In the genomic region with DNA sequence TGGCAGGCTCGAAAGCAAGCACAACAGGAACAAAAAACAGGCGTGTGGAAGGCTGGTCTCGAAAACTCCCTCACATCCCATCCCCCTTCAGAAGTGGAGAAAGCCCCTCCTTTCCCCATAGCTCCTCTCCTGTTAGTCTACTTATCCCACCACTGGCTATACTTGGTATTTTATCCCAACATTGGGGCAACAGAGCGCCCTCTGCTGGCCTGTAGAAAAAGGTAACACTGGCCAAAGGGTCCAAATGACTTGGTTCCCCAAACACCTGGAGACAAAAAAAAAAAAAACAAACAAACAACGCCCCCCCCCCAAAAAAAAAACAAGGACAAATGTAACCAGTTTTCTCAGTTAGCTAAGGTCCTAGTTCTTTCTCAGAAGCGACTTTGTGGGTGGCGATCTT, we compare ENCODE assay signal across 11 mouse cellular contexts. TPM values are rescaled to one million over a fixed set of nuclear protein-coding genes. Genes with fewer than 3 reads are reported as not detected.
DNase-seq lines count a peak whose midpoint lies in the region; ATAC-seq and TF ChIP-seq lines count a peak whose summit lies in the region.
"Had no signal": no experiment of that assay in that cellular context is flagged by ENCODE, and none has a peak within 500 bp of the region (broad histone marks: within the 10 kb centered on the region; RNA-seq: fewer than 3 reads in every experiment).

No protein-coding gene starts in this region.

- H3K27ac ChIP-seq in forebrain, embryonic 14.5 days (ENCODE audit: low read depth, low read length): no peak overlapping the region
- no peak overlapping the region for H3K27ac ChIP-seq in forebrain, embryonic 16.5 days (ENCODE audit: low read length)
- no peak overlapping the region for H3K27ac ChIP-seq in CH12.LX (ENCODE audit: insufficient read depth, low read depth)

- no peaks in the 10 kb centered on the region for H3K27me3 ChIP-seq in forebrain, embryonic 14.5 days (replicated peaks; ENCODE audit: control insufficient read depth, insufficient read depth, low read length)
- no peaks in the 10 kb centered on the region for H3K27me3 ChIP-seq in forebrain, embryonic 16.5 days (replicated peaks; ENCODE audit: control insufficient read depth, insufficient read depth, low read length)
- H3K27me3 ChIP-seq in CH12.LX (replicated peaks): no peaks in the 10 kb centered on the region

- peak; percentile 37 for TF ChIP-seq CTCF in lung, adult 2 months (IDR thresholded peaks at IDR 0.05; ENCODE audit: insufficient read depth, low read length)
- TF ChIP-seq CTCF in CH12.LX (conservative IDR thresholded peaks at IDR 0.05 in 1 of 2, IDR thresholded peaks at IDR 0.05 in 1 of 2; ENCODE audit: low read depth in 2 of 2, low read length in 2 of 2): peak; percentile 28 to 62; a peak in 2 of 4 replicates

- no peak overlapping the region for H3K4me2 ChIP-seq in forebrain, embryonic 14.5 days (ENCODE audit: low read length)
- no peak overlapping the region for H3K4me2 ChIP-seq in forebrain, embryonic 16.5 days (ENCODE audit: low read length)
- H3K4me2 ChIP-seq in CH12.LX (ENCODE audit: insufficient read depth, low read depth, poor library complexity, severe bottlenecking): no peak overlapping the region

- no peak; the same call in 1 of the 2 replicates for TF ChIP-seq RAD21 in CH12.LX (IDR thresholded peaks at IDR 0.05; ENCODE audit: low read depth, low read length)

- H3K4me1 ChIP-seq in forebrain, embryonic 14.5 days (ENCODE audit: control insufficient read depth, insufficient read depth, low read length): no peaks in the 10 kb centered on the region
- no peaks in the 10 kb centered on the region for H3K4me1 ChIP-seq in forebrain, embryonic 16.5 days (replicated peaks; ENCODE audit: control insufficient read depth, insufficient read depth, low read length)
- H3K4me1 ChIP-seq in lung, adult 2 months (ENCODE audit: control insufficient read depth, insufficient read depth, low read length): peaks cover 1% of the 10 kb centered on the region; the same call in 1 of the 2 replicates
- H3K4me1 ChIP-seq in CH12.LX (ENCODE audit: control insufficient read depth in 1 of 2, insufficient read depth in 2 of 2): 0 out of 4 replicates have a peak, but pooled peaks cover 0 to 3% of the 10 kb centered on the region in 2 experiments

- no peaks in the 10 kb centered on the region for H3K79me2 ChIP-seq in CH12.LX (replicated peaks; ENCODE audit: control insufficient read depth, extremely low read depth, insufficient read depth, poor library complexity, severe bottlenecking)

- no peak overlapping the region for H3K4me3 ChIP-seq in forebrain, embryonic 14.5 days (ENCODE audit: low read depth, low read length)
- H3K4me3 ChIP-seq in forebrain, embryonic 16.5 days (replicated peaks; ENCODE audit: low read length): no peak overlapping the region
- H3K4me3 ChIP-seq in lung, adult 2 months (replicated peaks; ENCODE audit: extremely low read depth, low read depth, low read length): no peak overlapping the region
- H3K4me3 ChIP-seq in CH12.LX (replicated peaks in 1 of 3; ENCODE audit: low read depth in 2 of 3, low read length in 2 of 3, poor library complexity in 1 of 3): no peak overlapping the region

- DNase-seq in forebrain, embryonic 14.5 days (ENCODE audit: low spot score): peak; percentile 18
- DNase-seq in lung, adult 2 months: no peak
- DNase-seq in lung, postnatal 25 days (ENCODE audit: low spot score): no peak
- peak; percentile 27 for DNase-seq in CH12.LX (ENCODE audit: extremely low read depth)
- DNase-seq in gastrocnemius, postnatal 25 days: no peak
- no peak for DNase-seq in urinary bladder, postnatal 14 days (ENCODE audit: low spot score)
- DNase-seq: heart, postnatal 14 days; left cerebral cortex, postnatal 4 days had no signal

- H3K9ac ChIP-seq in forebrain, embryonic 14.5 days (ENCODE audit: low read length): no peak overlapping the region
- no peak overlapping the region for H3K9ac ChIP-seq in forebrain, embryonic 16.5 days (replicated peaks; ENCODE audit: low read depth, low read length)
- no peak overlapping the region for H3K9ac ChIP-seq in CH12.LX (ENCODE audit: insufficient read depth, low read depth)

- in situ Hi-C loops in CH12.LX (cut with MboI; ENCODE audit: low pct_ligation_motif_present, low pct_unique_long_range_greater_than_20kb, low sequenced_read_pairs): loop anchor here (25.0 kb wide), 1 partner anchor 452 kb away; no protein-coding TSS in a partner anchor

- WGBS in forebrain, embryonic 14.5 days: 52% methylated on average over 7 of the region's 7 CpGs
- WGBS in forebrain, embryonic 16.5 days: 46% methylated on average over 7 of the region's 7 CpGs
- 56% methylated on average over 7 of the region's 7 CpGs for WGBS in lung, adult 2 months

- ATAC-seq in forebrain, embryonic 14.5 days: no peak
- no peak for ATAC-seq in forebrain, embryonic 16.5 days
- ATAC-seq in common myeloid progenitor, adult 5-6 weeks (replicated peaks; ENCODE audit: low read depth, poor library complexity, severe bottlenecking): peak; percentile 60

- no peak for TF ChIP-seq EP300 in CH12.LX (IDR thresholded peaks at IDR 0.05; ENCODE audit: low read length)

- dilution Hi-C loops in CH12.LX (cut with MboI; ENCODE audit: extremely low pct_ligation_motif_present, extremely low pct_unique_long_range_greater_than_20kb, low sequenced_read_pairs): no loop called here

- H3K9me3 ChIP-seq in forebrain, embryonic 14.5 days (replicated peaks; ENCODE audit: control insufficient read depth, low read length): no peaks in the 10 kb centered on the region
- no peaks in the 10 kb centered on the region for H3K9me3 ChIP-seq in forebrain, embryonic 16.5 days (ENCODE audit: control insufficient read depth, low read length)
- H3K9me3 ChIP-seq in CH12.LX (replicated peaks; ENCODE audit: low read length): no peaks in the 10 kb centered on the region

- TF ChIP-seq POLR2A in lung, adult 2 months (IDR thresholded peaks at IDR 0.05; ENCODE audit: borderline replicate concordance, extremely low read depth, low read depth, low read length): no peak
- no peak for TF ChIP-seq POLR2A in CH12.LX (IDR thresholded peaks at IDR 0.05; ENCODE audit: low read depth, low read length)

- no peaks in the 10 kb centered on the region for H3K36me3 ChIP-seq in forebrain, embryonic 14.5 days (ENCODE audit: control insufficient read depth, insufficient read depth, low read length)
- H3K36me3 ChIP-seq in forebrain, embryonic 16.5 days (ENCODE audit: control insufficient read depth, insufficient read depth): no peaks in the 10 kb centered on the region
- H3K36me3 ChIP-seq in CH12.LX (replicated peaks in 1 of 2; ENCODE audit: control insufficient read depth in 1 of 2, insufficient read depth in 1 of 2, low read length in 1 of 2): no peaks in the 10 kb centered on the region

TF ChIP-seq in CH12.LX, 34 proteins besides CTCF, POLR2A, EP300 and RAD21:
- TF ChIP-seq ELF1 (IDR thresholded peaks at IDR 0.05; ENCODE audit: low read depth, low read length): no peak
- TF ChIP-seq ETS1 (conservative IDR thresholded peaks at IDR 0.05; ENCODE audit: low read depth, low read length): no peak
- TF ChIP-seq MEF2A (IDR thresholded peaks at IDR 0.05; ENCODE audit: borderline replicate concordance, low read depth, low read length): no peak

RNA-seq across cellular contexts. Expression of gene Tmem30b, which starts 13.9 kb away (rescaled TPM):
- polyA plus RNA-seq in forebrain, embryonic 14.5 days (2014; fragmentation: Nextera tagmentation; extraction: Ambion mirVana): 0.11 and 0.23 TPM in 2 replicates
- 0.22 and 0.46 TPM in 2 replicates for polyA plus RNA-seq in forebrain, embryonic 16.5 days (2015; fragmentation: Nextera tagmentation; extraction: Ambion mirVana)
- polyA plus RNA-seq in lung, adult 2 months (2012; rRNA removed): 15.5 and 18.4 TPM in 2 replicates
- not detected in 2 replicates for total RNA-seq in CH12.LX (2012; rRNA removed)
- not detected in 2 replicates for total RNA-seq in CH12.LX (2014; rRNA removed)
- not detected in 2 replicates for polyA plus RNA-seq in CH12.LX (2012; ENCODE audit: insufficient read length, low read depth)
- total RNA-seq in common myeloid progenitor, adult 5-6 weeks (2017): 0.46 TPM in 1 of 2 replicates, not detected in the other
- under 1 TPM; 0.21 to 0.46 TPM for total RNA-seq in gastrocnemius, postnatal 25 days (2021)
- total RNA-seq: neutrophil, adult 5-6 weeks had no signal

RNA-seq across cellular contexts. Expression of gene Prkch, which starts 24.5 kb away (rescaled TPM):
- 4.7 and 6.7 TPM in 2 replicates for polyA plus RNA-seq in forebrain, embryonic 14.5 days (2014; fragmentation: Nextera tagmentation; extraction: Ambion mirVana)
- polyA plus RNA-seq in forebrain, embryonic 16.5 days (2015; fragmentation: Nextera tagmentation; extraction: Ambion mirVana): 3.6 and 4.3 TPM in 2 replicates
- polyA plus RNA-seq in lung, adult 2 months (2012; rRNA removed): 39.2 and 41.8 TPM in 2 replicates
- total RNA-seq in CH12.LX (2012; rRNA removed) (0.55 and 0.76 TPM in 2 replicates), CH12.LX (2014; rRNA removed) (1.8 and 2.2 TPM in 2 replicates)
- polyA plus RNA-seq in CH12.LX (2012; ENCODE audit: insufficient read length, low read depth): 2.3 and 2.4 TPM in 2 replicates
- 15.9 and 18.0 TPM in 2 replicates for total RNA-seq in common myeloid progenitor, adult 5-6 weeks (2017)
- total RNA-seq in gastrocnemius, postnatal 25 days (2021): 1 to 10 TPM; 5.0 to 6.9 TPM

Comparison
In these comparisons a context has a peak if more than half of its experiments do, and no peak if none do; other contexts are left out.
1. DNase-seq: peak in forebrain, embryonic 14.5 days (single experiment) and CH12.LX (single experiment); none in lung, adult 2 months (single experiment), lung, postnatal 25 days (single experiment), gastrocnemius, postnatal 25 days (single experiment) and urinary bladder, postnatal 14 days (single experiment).
2. RNA of gene Tmem30b, which starts 13.9 kb away (polyA plus RNA-seq): 15.5 to 18.4 TPM in lung, adult 2 months; 0.22 to 0.46 TPM in forebrain, embryonic 16.5 days, 0.11 to 0.23 TPM in forebrain, embryonic 14.5 days and not detected in CH12.LX; every median in the first group is over 10 times any median in the second.